Mouse (Mus musculus) spleen, adult 2 months (tissue): ENCODE results near the gene Nhsl2. TPM values are rescaled to one million over a fixed set of nuclear protein-coding genes. Genes with fewer than 3 reads are reported as not detected.

Experiments
- DNase-seq, 2 experiments: peaks; one replicate each; pipeline versions ENCODE4 v3.0.0 to v3.0.0-alpha.2; 2012 to 2021; ENCODE audit warnings: low spot score in 2 of 2, low read depth in 1 of 2
- H3K27ac ChIP-seq: fragments of 200-500 bp; 2 replicates; pipeline ENCODE4 v1.5.1; 2012; ENCODE audit warnings: low read length, inconsistent platforms; ENCODE audit not compliant: insufficient read depth
- H3K27me3 ChIP-seq: fragments of 200-500 bp; 2 replicates; pipeline ENCODE4 v1.6.1; 2012; ENCODE audit warnings: mild to moderate bottlenecking, moderate library complexity, low read length, inconsistent platforms; ENCODE audit not compliant: control insufficient read depth, insufficient read depth
- H3K36me3 ChIP-seq: fragments of 200-500 bp; 2 replicates; pipeline ENCODE4 v1.6.1; 2012; ENCODE audit warnings: mild to moderate bottlenecking, low read length, inconsistent platforms; ENCODE audit not compliant: control insufficient read depth, insufficient read depth
- H3K4me1 ChIP-seq: fragments of 200-500 bp; 2 replicates; pipeline ENCODE4 v1.6.1; 2011; ENCODE audit warnings: inconsistent platforms; ENCODE audit not compliant: control insufficient read depth, insufficient read depth, insufficient read length
- H3K4me3 ChIP-seq: fragments of 200-500 bp; 2 replicates; pipeline ENCODE4 v1.5.1; 2011; ENCODE audit warnings: mild to moderate bottlenecking, inconsistent platforms; ENCODE audit not compliant: insufficient read depth, insufficient read length; ENCODE audit errors: extremely low read depth
- CTCF ChIP-seq: fragments of 200-500 bp; IDR thresholded peaks from 2 replicates; pipeline ENCODE4 v1.5.1; 2011; ENCODE audit warnings: mild to moderate bottlenecking, inconsistent platforms; ENCODE audit not compliant: insufficient read depth, insufficient read length, insufficient replicate concordance; ENCODE audit errors: extremely low read depth
- POLR2A ChIP-seq: fragments of 200-500 bp; IDR thresholded peaks from 2 replicates; pipeline ENCODE4 v1.6.1; 2011; ENCODE audit warnings: low read depth, low read length, inconsistent platforms
- WGBS: fragments of 180-500 bp; shearing (Covaris S2); methylation state at CpG from one replicate; pipeline ENCODE4 v1.1.7; 2018; 5-methylcytosine and 5-hydroxymethylcytosine counted together
- polyA plus RNA-seq: library from polyadenylated mRNA; depleted of rRNA; stranded (reverse); fragments of >200 nt; gene quantifications from 2 replicates; pipeline ENCODE4 v1.2.3, GENCODE M21; 2012

Gene Nhsl2
- polyA plus RNA-seq, 1 experiment, result 1.2 TPM

- no peaks in the 10 kb centered on the region for H3K4me1 ChIP-seq
- no peaks in the 10 kb centered on the region for H3K27me3 ChIP-seq
- no peak for DNase-seq
- TF ChIP-seq POLR2A (no peak), CTCF (no peak)
- H3K36me3 ChIP-seq, result no peaks in the 10 kb centered on the region
- 79% methylated on average over 7 of the region's 7 CpGs for WGBS
- no peak overlapping the region for H3K27ac ChIP-seq
- H3K4me3 ChIP-seq, result no peak overlapping the region
Measured at GRCm38 (mm10) chrX:102019471-102020240, 170.5 kb downstream of the Nhsl2 start.

GRCm38 (mm10) chrX:102024976-102025375 is 175.8 kb downstream of the Nhsl2 start:
- Histone ChIP-seq H3K27ac (no peak overlapping the region), H3K4me3 (no peak overlapping the region), H3K36me3 (no peaks in the 10 kb centered on the region), H3K4me1 (no peaks in the 10 kb centered on the region), H3K27me3 (no peaks in the 10 kb centered on the region)
- WGBS, result 69% methylated on average over 3 of the region's 3 CpGs
- TF ChIP-seq POLR2A, result no peak
- no peak for DNase-seq

GRCm38 (mm10) chrX:102031851-102032250 is 182.7 kb downstream of the Nhsl2 start:
- Histone ChIP-seq H3K27ac (no peak overlapping the region), H3K4me1 (peaks cover 2% of the 10 kb centered on the region; the same call in 1 of the 2 replicates), H3K4me3 (no peak overlapping the region), H3K27me3 (no peaks in the 10 kb centered on the region), H3K36me3 (no peaks in the 10 kb centered on the region)
- peak; percentile 41 to 52 for DNase-seq
- TF ChIP-seq POLR2A (no peak), CTCF (no peak)
- 38% methylated on average over 6 of the region's 6 CpGs for WGBS

DNA sequence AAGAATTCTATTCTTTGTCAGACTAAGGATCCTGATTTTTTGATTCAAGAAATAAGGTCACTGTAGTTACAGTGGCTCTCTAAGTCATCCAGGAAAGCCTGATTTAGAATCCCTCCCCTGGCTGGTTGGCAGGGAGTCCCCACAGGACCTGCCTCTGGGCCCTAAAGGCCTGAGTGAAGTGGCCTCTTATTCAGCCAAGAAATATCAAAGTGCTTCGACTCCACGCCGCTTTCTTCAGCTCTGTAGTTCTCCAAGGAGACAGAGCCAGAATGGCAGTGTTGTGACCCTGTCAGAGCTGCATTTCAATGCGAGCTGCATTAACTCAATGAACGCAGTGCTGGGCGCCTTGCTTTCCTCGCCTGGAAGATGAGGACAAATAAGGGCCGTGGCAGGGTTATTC is 183.2 kb downstream of the Nhsl2 start:
- no peak for DNase-seq
- no peak for TF ChIP-seq POLR2A
- no peak for TF ChIP-seq CTCF
- Histone ChIP-seq H3K27me3 (no peaks in the 10 kb centered on the region), H3K4me3 (no peak overlapping the region), H3K27ac (no peak overlapping the region), H3K4me1 (peaks cover 6% of the 10 kb centered on the region; the same call in 1 of the 2 replicates), H3K36me3 (no peaks in the 10 kb centered on the region)
- 85% methylated on average over 8 of the region's 8 CpGs for WGBS

DNA sequence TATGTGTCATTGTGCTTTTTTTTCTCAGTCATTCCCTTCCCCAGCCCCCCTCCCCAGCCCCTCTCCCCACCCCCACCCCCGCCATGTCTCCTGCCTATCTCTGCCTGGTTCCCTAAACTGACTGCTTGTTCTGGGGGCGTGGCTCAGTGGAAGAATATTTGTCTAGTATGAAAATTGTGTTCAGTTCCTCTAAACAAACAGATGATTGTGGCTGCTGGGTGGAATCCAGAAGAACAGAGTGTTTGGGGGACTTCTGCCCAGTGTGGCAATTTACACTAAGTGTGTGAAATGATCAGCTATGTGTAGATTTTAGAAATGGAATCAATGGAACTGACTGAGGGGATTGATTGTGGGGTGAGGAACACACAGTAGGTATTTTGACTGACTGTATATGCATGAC is 184.4 kb downstream of the Nhsl2 start:
- WGBS, result 59% methylated on average over 2 of the region's 2 CpGs
- Histone ChIP-seq H3K27ac (no peak overlapping the region), H3K4me1 (peaks cover 7% of the 10 kb centered on the region; the same call in 1 of the 2 replicates), H3K36me3 (no peaks in the 10 kb centered on the region), H3K27me3 (no peaks in the 10 kb centered on the region), H3K4me3 (no peak overlapping the region)
- TF ChIP-seq POLR2A (no peak), CTCF (no peak)
- no peak for DNase-seq

- Histone ChIP-seq H3K4me3 (no peak overlapping the region), H3K36me3 (no peaks in the 10 kb centered on the region), H3K4me1 (peaks cover 7% of the 10 kb centered on the region; the same call in 1 of the 2 replicates), H3K27ac (no peak overlapping the region), H3K27me3 (no peaks in the 10 kb centered on the region)
- TF ChIP-seq POLR2A (no peak), CTCF (no peak)
- WGBS, result 50% methylated on average over 3 of the region's 3 CpGs
- DNase-seq, result no peak
Measured at GRCm38 (mm10) chrX:102035671-102036070, 186.5 kb downstream of the Nhsl2 start.

DNA sequence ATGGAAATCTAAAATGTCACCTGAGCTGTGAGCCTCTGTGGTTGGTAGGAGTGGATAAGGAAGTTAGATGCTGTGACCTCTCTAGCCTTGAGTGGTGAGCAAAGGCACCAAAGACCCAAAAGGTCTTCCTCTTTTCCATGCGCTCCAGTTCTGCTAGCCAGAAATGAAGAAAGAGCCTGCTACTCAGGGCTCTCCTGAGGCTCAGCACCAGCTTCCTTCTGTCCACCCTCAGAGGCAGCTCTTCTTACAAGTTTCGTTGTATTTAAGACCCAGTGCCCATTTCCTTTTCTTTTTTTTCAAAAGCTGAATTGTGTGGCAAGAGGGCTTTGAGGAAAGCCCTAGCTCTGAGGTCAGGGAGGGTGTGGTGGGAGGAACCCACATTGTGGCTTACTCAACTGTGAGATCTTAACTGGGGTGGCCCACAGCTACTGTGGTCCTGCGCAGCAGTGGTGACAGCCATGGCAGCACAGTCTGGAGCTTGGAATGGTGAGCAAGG is 187.7 kb downstream of the Nhsl2 start:
- H3K4me3 ChIP-seq, result no peak overlapping the region
- peaks cover 7% of the 10 kb centered on the region; the same call in 1 of the 2 replicates for H3K4me1 ChIP-seq
- no peak for DNase-seq
- 43% methylated on average over 3 of the region's 3 CpGs for WGBS
- TF ChIP-seq CTCF, result no peak
- no peak for TF ChIP-seq POLR2A
- no peaks in the 10 kb centered on the region for H3K27me3 ChIP-seq
- H3K36me3 ChIP-seq, result no peaks in the 10 kb centered on the region
- peak overlapping the region; percentile 68 for H3K27ac ChIP-seq
